Mouse (Mus musculus) hindbrain, embryonic 14.5 days (tissue): ENCODE data around the gene Aldh3a2. TPM values are rescaled to one million over a fixed set of nuclear protein-coding genes. Genes with fewer than 3 reads are reported as not detected.
A peak's percentile ranks its signal among the peaks of the same experiment; 100 is the strongest.
"Not testable (repeated sequence)": the region's sequence is repeated elsewhere in the genome, so short reads cannot be mapped to it uniquely, and the experiment has no call there.

ENCODE experiments used
- ATAC-seq: fragments of 200-750 bp; cut with Nextera tagmentation; 2 replicates; pipeline ENCODE4 v1.8.0; 2017; ENCODE audit warnings: moderate number of reproducible peaks, mild to moderate bottlenecking, moderate TSS enrichment, moderate library complexity; ENCODE audit not compliant: low FRiP score
- DNase-seq: peaks from one replicate; pipeline ENCODE4 v3.0.0-alpha.2; 2015; ENCODE audit warnings: low spot score
- H3K27ac ChIP-seq: fragments of 300-500 bp; sonication (generic); 2 replicates; pipeline ENCODE4 v1.5.1; 2014; ENCODE audit warnings: mild to moderate bottlenecking, moderate library complexity
- H3K27me3 ChIP-seq: fragments of 300-500 bp; sonication (generic); 2 replicates; pipeline ENCODE4 v1.6.1; 2014; ENCODE audit warnings: mild to moderate bottlenecking, low read length, mixed read lengths; ENCODE audit not compliant: control insufficient read depth, insufficient read depth
- H3K36me3 ChIP-seq: fragments of 300-500 bp; sonication (generic); replicated peaks from 2 replicates; pipeline ENCODE4 v1.6.1; 2014; ENCODE audit not compliant: control insufficient read depth, insufficient read depth
- H3K4me1 ChIP-seq: fragments of 300-500 bp; sonication (generic); replicated peaks from 2 replicates; pipeline ENCODE4 v1.6.1; 2014; ENCODE audit warnings: antibody characterized with exemption, low read length, mixed read lengths; ENCODE audit not compliant: control insufficient read depth, insufficient read depth
- H3K4me2 ChIP-seq: fragments of 300-500 bp; sonication (generic); replicated peaks from 2 replicates; pipeline ENCODE4 v1.6.1; 2014; ENCODE audit warnings: mild to moderate bottlenecking, moderate library complexity
- H3K4me3 ChIP-seq: fragments of 300-500 bp; sonication (generic); replicated peaks from 2 replicates; pipeline ENCODE4 v1.5.1; 2014; ENCODE audit warnings: mild to moderate bottlenecking, low read length
- H3K9ac ChIP-seq: fragments of 300-500 bp; sonication (generic); 2 replicates; pipeline ENCODE4 v1.6.1; 2014
- H3K9me3 ChIP-seq: fragments of 300-500 bp; sonication (generic); 2 replicates; pipeline ENCODE4 v1.6.1; 2016; ENCODE audit warnings: low read length; ENCODE audit not compliant: control insufficient read depth
- WGBS: fragments of 180-500 bp; shearing (Covaris S2); extraction: QIAGEN DNeasy Blood & Tissue Kit; methylation state at CpG from one replicate; pipeline ENCODE4 v1.1.7; 2014; 5-methylcytosine and 5-hydroxymethylcytosine counted together
- polyA plus RNA-seq: library from polyadenylated mRNA; unstranded; fragments of >200 nt; fragmentation: Nextera tagmentation; extraction: Ambion mirVana; gene quantifications from 2 replicates; pipeline ENCODE4 v1.2.1, GENCODE M21; 2014

The Aldh3a2 gene
- 28.0 and 37.3 TPM in 2 replicates for polyA plus RNA-seq

DNA sequence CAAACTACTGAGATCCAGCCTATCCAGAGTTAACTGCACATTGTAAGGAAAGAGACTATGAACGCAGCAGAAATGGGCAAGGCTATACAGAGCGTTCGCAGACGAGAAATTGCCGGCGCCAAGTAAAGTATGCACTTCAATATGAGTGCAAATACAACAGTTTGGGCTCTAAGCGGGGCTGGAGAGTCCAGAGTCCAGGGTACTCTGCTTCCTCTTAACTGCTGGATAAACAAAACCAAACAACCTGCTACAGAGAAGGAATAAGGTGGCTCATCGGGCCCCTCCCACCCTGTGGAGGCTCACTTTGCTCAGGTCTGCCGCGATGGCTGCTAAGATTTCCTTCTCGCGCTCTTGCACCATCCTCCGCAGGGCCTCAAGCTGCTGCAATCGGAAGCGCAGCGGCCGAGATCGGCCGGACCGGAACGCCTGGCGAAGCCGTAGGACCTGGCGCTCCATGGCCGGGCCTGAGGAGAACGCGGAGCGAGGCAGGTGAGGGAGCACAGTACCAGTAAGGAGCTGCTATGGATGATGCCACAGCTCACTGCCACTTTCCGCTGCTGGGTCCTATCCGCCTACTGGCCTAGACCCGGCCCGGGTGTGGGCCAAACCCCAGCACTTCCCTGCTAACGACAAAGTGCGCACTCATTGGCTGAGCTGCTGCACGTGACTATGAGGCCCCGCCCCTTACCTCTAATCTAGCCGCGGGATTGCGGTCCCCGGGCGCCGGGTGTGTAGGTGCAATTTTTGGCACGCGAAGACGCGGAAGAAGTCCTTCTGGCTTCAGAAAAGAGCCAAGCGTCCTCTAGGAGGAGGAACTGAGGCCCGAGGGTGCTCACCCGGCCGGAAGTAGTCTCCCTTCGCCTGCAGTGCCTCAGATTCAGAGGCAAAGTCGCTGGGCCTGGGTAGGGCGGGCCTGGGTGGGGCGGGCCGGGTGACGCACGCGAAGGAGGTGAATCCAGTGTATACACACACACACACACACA lies at the start of gene Aldh3a2:
Aldh3a2 (minus strand) TSS at position 914 of the 983 bp plus-strand sequence.
- Histone ChIP-seq H3K4me3 (peak within 1 kb of the TSS; percentile 56), H3K4me2 (peak within 1 kb of the TSS; percentile 74), H3K36me3 (peaks cover 15% of the 10 kb centered on the region), H3K27ac (peak within 1 kb of the TSS; percentile 94), H3K27me3 (no peaks in the 10 kb centered on the region), H3K4me1 (peaks cover 10% of the 10 kb centered on the region), H3K9ac (peak within 1 kb of the TSS; percentile 81), H3K9me3 (no peaks in the 10 kb centered on the region)
- DNase-seq (peak; percentile 93), ATAC-seq (peak; percentile 99)
- WGBS = under 1% methylated on average over 58 of the region's 58 CpGs

DNA sequence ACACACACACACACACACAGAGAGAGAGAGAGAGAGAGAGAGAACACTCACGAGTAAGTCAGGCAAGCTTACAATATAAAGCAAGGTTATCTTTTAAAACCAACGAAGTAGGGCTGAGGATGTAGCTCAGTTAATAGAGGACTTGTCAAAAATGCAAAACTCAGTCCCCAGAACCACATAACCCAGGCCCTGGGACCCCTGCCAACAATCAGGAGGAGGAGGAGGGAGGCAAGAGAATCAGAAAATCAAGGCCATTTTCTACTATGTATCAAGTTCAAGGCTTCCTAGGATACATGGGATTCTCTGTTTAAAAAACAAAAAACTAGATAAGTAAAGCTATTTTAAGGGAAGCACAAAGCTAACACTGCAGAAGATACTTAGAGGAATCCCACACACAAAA lies 49.6 kb upstream of the Aldh3a2 start:
- no peak overlapping the region for H3K9ac ChIP-seq
- DNase-seq (no peak), ATAC-seq (no peak)
- H3K4me2 ChIP-seq = no peak overlapping the region
- H3K27ac ChIP-seq = no peak overlapping the region
- no peaks in the 10 kb centered on the region for H3K36me3 ChIP-seq
- no peaks in the 10 kb centered on the region for H3K9me3 ChIP-seq
- WGBS = 77% methylated on average over 2 of the region's 2 CpGs
- H3K27me3 ChIP-seq = no peaks in the 10 kb centered on the region
- no peak overlapping the region for H3K4me3 ChIP-seq
- no peaks in the 10 kb centered on the region for H3K4me1 ChIP-seq

- no peak for DNase-seq
- H3K9me3 ChIP-seq = no peaks in the 10 kb centered on the region
- H3K4me1 ChIP-seq = no peaks in the 10 kb centered on the region
- no peaks in the 10 kb centered on the region for H3K27me3 ChIP-seq
- no peak overlapping the region for H3K4me2 ChIP-seq
- H3K9ac ChIP-seq = no peak overlapping the region
- H3K27ac ChIP-seq = no peak overlapping the region
- no peaks in the 10 kb centered on the region for H3K36me3 ChIP-seq
- no peak for ATAC-seq
- WGBS = 72% methylated on average over 7 of the region's 7 CpGs
- H3K4me3 ChIP-seq = no peak overlapping the region
Observed at GRCm38 (mm10) chr11:61310321-61310720, 43.1 kb upstream of the Aldh3a2 start.

DNA sequence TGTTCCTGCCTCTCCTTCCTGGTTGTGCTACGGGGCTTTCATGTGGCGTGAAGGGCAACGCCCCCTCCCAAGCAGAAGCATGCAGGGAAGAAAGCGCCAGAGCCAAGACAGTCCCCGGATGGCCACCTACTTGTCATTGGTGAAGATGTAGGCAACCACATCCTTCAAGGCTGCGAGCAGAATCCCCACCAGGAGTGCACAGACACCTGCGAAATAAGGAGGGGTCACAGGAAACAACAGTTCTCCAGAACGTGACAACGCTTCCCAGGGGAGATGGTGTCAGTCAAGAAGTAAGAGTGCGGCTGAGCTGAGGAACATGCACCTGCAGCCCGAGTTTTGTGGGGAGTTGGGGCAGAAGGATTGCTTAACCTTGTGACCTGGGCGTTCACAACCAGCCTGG lies 42.6 kb upstream of the Aldh3a2 start:
- no peaks in the 10 kb centered on the region for H3K36me3 ChIP-seq
- H3K9ac ChIP-seq = no peak overlapping the region
- no peak for DNase-seq
- no peak overlapping the region for H3K4me3 ChIP-seq
- H3K9me3 ChIP-seq = no peaks in the 10 kb centered on the region
- no peak for ATAC-seq
- H3K4me1 ChIP-seq = no peaks in the 10 kb centered on the region
- 73% methylated on average over 12 of the region's 12 CpGs for WGBS
- no peak overlapping the region for H3K4me2 ChIP-seq
- H3K27ac ChIP-seq = no peak overlapping the region
- no peaks in the 10 kb centered on the region for H3K27me3 ChIP-seq

DNA sequence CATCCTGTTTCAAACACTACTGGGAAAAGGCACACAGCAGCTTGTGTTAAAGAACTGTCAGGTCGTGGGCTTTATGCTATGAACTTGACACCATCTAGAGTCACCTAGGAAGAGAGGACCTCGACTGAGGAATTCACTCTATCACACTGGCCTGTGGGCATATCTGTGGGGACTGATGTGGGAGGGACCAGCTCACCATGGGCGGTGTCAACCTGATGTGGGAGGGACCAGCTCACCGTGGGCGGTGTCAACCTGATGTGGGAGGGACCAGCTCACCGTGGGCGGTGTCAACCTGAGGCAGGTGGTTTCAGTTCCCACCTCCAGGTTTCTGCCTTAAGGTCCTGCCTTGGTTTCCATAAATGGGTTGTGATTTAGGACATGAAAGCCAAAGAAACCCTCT lies 40.5 kb upstream of the Aldh3a2 start:
- Histone ChIP-seq H3K9me3 (no peaks in the 10 kb centered on the region), H3K4me3 (no peak overlapping the region), H3K9ac (no peak overlapping the region), H3K4me2 (no peak overlapping the region), H3K4me1 (no peaks in the 10 kb centered on the region), H3K36me3 (no peaks in the 10 kb centered on the region), H3K27ac (no peak overlapping the region), H3K27me3 (no peaks in the 10 kb centered on the region)
- 34% methylated on average over 7 of the region's 7 CpGs for WGBS
- ATAC-seq (no peak), DNase-seq (no peak)

GRCm38 (mm10) chr11:61305377-61305776 lies 38.1 kb upstream of the Aldh3a2 start:
- H3K27me3 ChIP-seq = no peaks in the 10 kb centered on the region
- no peak overlapping the region for H3K9ac ChIP-seq
- DNase-seq = no peak
- H3K9me3 ChIP-seq = no peaks in the 10 kb centered on the region
- H3K4me3 ChIP-seq = no peak overlapping the region
- H3K36me3 ChIP-seq = no peaks in the 10 kb centered on the region
- ATAC-seq = no peak
- 79% methylated on average over 4 of the region's 4 CpGs for WGBS
- no peak overlapping the region for H3K27ac ChIP-seq
- H3K4me1 ChIP-seq = no peaks in the 10 kb centered on the region
- no peak overlapping the region for H3K4me2 ChIP-seq

DNA sequence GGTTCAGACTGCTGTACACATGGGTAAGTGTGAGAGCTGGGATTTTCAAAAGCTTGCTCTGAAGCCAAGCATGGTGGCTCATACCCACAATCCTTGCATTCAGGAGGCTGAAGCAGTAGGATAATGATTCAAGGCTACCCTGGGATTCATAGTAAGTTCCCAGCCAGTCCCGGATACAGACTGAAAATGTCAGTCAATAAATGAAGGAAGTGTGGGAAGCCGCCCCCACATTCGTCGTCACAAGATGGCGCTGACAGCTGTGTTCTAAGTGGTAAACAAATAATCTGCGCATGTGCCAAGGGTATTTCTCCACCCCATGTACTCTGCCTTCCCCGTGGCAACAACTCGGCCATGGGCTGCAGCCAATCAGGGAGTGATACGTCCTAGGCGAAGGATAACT lies 37.3 kb upstream of the Aldh3a2 start:
- H3K9me3 ChIP-seq, H3K4me3 ChIP-seq, H3K36me3 ChIP-seq, ATAC-seq, H3K27ac ChIP-seq, H3K4me1 ChIP-seq, H3K9ac ChIP-seq, DNase-seq, H3K27me3 ChIP-seq, H3K4me2 ChIP-seq: not testable (repeated sequence)
- WGBS = 99% methylated on average over 6 of the region's 10 CpGs

DNA sequence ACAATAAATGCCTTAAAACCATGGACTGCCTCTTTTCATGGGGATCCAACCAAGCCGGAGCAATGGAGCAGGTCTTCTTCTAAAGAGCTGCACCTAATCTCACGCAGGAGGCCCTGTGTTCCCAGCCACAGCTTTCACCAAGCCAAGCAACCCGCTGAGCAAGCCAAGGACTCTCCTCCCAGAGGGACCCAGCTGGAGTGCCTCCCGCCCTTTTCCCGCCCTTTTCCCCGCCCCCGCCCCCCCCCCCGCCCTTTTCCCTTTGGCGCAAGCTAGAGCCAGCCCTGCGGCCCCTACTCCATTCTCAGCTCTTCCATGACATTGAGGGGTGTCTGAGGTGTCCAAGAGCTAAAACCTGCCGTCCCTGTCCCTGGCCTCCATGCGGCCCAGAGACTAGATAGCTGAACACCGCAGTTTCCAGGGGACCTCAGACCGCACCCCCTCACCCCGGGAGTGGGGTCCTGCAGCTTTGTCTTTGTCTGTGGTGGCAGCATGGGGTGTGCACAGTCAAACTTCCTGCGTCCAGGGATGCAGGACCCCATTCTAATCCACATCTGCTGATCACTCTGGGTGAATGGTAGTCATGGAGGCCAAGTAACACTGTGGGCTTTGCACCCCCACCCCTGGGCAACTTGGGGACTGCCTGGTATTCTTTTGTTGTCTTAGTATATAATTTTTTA lies 33.6 kb upstream of the Aldh3a2 start:
- DNase-seq (no peak), ATAC-seq (no peak)
- 24% methylated on average over 12 of the region's 16 CpGs for WGBS
- H3K27me3 ChIP-seq = no peaks in the 10 kb centered on the region
- no peak overlapping the region for H3K4me3 ChIP-seq
- peak overlapping the region; percentile 12; the same call in 1 of the 2 replicates for H3K4me2 ChIP-seq
- no peak overlapping the region for H3K9ac ChIP-seq
- no peaks in the 10 kb centered on the region for H3K4me1 ChIP-seq
- H3K9me3 ChIP-seq = no peaks in the 10 kb centered on the region
- no peak overlapping the region for H3K27ac ChIP-seq
- H3K36me3 ChIP-seq = no peaks in the 10 kb centered on the region

DNA sequence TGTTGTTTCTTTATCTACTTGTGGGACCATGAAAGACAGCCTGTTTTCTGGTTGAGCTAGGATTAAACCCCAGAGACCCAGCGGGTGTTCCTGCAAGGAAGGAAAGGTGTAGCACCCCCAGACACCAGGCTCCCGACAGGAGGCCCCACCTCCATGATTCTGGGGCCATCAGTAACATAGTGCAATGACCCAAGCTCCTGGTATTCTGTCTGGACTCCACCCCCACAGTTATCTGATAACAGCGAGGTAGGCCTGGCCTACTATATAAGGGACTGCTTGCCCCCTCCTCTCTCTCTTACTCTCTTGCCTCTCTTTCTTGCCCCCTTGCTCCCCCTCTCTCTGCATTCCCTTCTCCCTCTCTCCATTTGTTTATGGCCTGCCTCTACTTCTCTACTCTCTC lies 32.9 kb upstream of the Aldh3a2 start:
- H3K36me3 ChIP-seq = no peaks in the 10 kb centered on the region
- no peak for ATAC-seq
- no peak overlapping the region for H3K4me3 ChIP-seq
- WGBS = 56% methylated on average over 3 of the region's 3 CpGs
- DNase-seq = no peak
- H3K27me3 ChIP-seq = no peaks in the 10 kb centered on the region
- H3K27ac ChIP-seq = no peak overlapping the region
- no peaks in the 10 kb centered on the region for H3K9me3 ChIP-seq
- H3K4me2 ChIP-seq = no peak overlapping the region
- no peaks in the 10 kb centered on the region for H3K4me1 ChIP-seq
- H3K9ac ChIP-seq = no peak overlapping the region
